Mouse (Mus musculus) megakaryocyte, embryonic 14.5 days (primary cell): ENCODE data around the gene Kcnh3.

ENCODE experiments used
- FLI1 ChIP-seq: IDR thresholded peaks from 2 replicates; pipeline ENCODE4 v1.6.1; 2012; ENCODE audit warnings: low read length, inconsistent platforms, mixed read lengths
- GATA1 ChIP-seq: IDR thresholded peaks from 3 replicates; pipeline ENCODE4 v1.6.1; 2012; ENCODE audit warnings: mixed read lengths, low read length, inconsistent platforms, borderline replicate concordance

DNA sequence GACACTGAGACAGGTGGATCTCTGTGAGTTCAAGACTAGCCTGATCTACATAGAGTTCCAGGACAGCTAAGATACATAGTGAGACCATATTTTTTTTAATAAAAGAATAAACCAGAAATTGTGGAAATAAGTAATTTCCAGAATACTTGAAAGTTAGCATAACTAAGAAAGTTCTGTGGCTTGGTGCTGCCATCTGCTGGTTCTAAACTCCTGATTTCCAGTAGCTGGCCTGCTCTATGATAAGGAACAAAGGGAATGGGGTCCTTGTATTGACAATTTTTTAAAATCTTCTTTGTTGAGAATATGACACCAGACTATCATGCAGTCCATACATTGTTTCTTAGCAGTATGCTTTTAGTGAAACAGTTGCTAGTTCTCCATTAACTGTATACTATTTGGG, 25.9 kb upstream of the Kcnh3 start:
- TF ChIP-seq FLI1 (no peak), GATA1 (no peak)
